Mouse (Mus musculus) telencephalon, adult 2 months (tissue): Measurements from ENCODE around the gene Vwa5b1.

Experiments
- DNase-seq: peaks from one replicate; pipeline ENCODE4 v3.0.0-alpha.2; 2011; ENCODE audit warnings: low read depth, low spot score

Vwa5b1 gene

GRCm38 (mm10) chr4:138576661-138577060, 59.0 kb downstream of the Vwa5b1 start:
- DNase-seq: no peak

GRCm38 (mm10) chr4:138574800-138575606, 60.7 kb downstream of the Vwa5b1 start:
- DNase-seq: no peak

DNA sequence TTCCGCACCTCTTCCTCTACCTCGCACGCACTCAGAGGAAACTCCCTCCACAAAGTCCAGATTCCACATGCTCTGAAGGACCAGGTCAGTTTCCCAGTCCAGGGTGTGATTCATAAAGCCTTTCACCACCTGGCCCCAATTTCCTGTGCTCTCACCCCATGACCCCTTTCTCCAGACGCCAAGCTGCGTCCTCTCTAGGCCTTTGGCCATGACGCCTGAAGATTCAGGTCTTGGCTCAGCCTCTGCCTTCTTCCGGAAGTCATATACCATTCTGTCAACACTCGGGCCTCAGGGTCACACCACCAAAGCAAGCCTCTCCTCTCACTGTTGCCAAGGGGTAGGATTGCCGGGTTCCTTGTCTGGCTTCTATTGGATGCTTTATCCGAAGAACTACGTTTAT, 65.8 kb downstream of the Vwa5b1 start:
- no peak for DNase-seq

GRCm38 (mm10) chr4:138568275-138568674, 67.4 kb downstream of the Vwa5b1 start:
- DNase-seq: no peak

DNA sequence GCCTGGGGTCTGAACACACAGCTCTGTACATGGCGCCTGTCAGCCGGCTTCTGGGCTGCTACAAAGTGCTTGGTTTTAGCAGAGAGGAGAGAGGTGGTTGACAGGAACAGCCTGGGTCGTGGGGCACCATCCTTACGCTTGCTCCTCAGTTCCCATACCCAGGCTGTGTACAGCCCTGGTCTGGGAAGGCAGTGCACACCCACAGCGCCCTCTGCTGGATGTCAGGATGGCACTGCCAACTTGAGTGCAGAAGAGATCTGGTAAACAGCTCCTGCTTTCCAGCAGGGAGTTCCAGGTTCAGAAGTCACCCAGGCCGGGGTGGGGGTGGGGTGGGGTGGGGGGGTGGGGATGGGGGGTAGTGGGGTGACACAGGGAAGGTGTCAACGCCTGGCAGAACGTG, 73.7 kb downstream of the Vwa5b1 start:
- DNase-seq: no peak

DNA sequence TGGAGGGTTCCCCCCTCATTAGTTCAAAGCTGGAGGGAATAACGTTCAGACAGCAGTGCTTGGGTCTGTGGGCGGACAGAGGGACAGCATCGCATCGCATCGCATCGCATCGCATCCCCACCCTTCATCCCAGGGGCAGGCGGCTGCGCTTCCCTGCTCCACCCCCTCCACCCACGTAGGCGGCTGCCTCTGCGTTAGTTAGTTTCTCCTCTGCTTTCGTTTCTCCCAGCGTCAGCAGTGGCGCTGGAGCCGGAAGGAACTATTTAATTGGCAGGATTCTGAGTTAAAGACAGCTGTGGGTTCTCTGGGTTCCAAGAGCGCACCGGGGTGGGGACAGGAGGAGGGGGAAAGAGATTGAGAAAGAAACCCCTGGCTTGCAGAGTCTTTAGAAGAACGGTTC, 80.2 kb downstream of the Vwa5b1 start:
- no peak for DNase-seq

DNA sequence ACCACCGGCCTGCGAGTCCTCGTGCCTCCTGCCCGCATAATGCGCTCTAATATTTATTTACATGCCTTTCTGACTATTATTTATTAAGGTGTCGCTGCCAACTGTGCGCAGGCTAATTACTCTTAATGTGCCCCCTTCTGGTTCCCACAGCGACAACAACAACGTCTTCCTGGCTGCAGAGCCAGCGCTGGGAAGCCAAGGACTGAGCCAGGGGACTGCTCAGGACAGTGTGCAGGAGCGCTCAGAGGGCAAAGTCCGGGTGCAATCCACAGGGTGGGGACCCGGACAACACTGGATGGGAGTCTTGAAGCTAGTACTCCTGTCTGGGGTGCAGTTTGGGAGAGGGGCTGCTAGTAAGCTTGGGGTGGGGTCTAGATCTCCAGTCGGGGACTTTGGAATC, 80.8 kb downstream of the Vwa5b1 start:
- no peak for DNase-seq

GRCm38 (mm10) chr4:138554302-138554701, 81.4 kb downstream of the Vwa5b1 start:
- no peak for DNase-seq

DNA sequence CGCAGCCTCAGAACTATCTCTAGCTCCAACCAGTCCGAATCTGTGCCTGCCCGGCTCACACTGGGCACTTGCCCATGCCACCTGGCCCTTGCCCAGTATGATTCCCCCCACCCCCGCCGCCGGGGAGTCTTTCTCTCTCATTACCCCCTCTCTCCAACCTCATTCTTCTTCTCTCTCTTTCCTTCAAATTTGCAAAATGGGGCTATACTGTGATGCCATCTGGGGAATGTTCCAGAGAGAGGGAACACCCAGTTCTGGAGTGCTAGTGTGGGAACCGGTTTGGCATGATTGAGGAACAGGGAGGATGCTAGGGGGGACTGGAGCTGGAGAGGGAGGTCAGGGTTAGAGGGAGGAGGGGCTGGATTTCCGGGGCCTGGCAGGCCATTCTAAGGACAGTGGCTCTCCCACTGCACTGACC, 82.2 kb downstream of the Vwa5b1 start:
- no peak for DNase-seq

DNA sequence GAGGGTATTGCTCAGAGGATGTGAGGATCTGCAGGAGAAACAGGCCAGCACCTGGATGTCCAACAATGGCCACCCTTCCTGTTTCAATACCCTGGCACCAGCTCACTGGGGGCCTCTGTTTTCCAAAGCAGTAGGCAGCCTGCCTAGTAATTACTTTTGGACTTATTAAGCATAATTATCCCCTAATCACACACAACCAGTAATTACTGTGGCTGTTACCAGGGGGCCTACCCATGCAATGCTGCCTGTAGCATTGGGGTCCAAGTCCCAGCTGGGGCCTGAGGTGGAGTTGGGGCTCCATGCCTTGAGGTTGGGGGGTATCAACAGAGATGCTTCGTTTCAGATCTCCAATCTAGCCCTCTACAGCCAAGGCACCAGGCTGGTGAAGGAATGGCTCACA, 82.6 kb downstream of the Vwa5b1 start:
- no peak for DNase-seq

- DNase-seq: no peak
Observed at GRCm38 (mm10) chr4:138551601-138552000, 84.1 kb downstream of the Vwa5b1 start.

GRCm38 (mm10) chr4:138550557-138550956, 85.1 kb downstream of the Vwa5b1 start:
- no peak for DNase-seq

DNA sequence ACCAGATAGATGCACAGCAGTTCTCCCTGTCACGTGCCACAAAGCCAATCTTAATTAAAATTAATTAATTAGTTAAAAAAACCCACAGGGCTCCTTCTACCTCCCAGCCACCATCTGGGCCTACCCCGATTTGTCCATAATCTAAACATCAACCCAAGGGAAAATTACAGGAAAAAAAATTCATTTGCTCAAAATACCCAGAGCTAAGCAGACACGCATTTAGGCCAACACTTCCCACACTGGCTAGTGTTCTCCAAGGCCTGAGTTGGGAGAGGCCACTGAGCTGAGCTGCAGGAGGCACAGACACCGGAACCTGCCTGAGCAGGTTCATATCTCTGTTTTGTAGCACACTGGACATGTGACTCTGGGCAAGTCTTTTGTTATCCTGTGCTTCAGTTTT, 86.7 kb downstream of the Vwa5b1 start:
- DNase-seq: no peak

- DNase-seq: peak; percentile 76
Observed at GRCm38 (mm10) chr4:138548124-138548561, 87.5 kb downstream of the Vwa5b1 start.

DNA sequence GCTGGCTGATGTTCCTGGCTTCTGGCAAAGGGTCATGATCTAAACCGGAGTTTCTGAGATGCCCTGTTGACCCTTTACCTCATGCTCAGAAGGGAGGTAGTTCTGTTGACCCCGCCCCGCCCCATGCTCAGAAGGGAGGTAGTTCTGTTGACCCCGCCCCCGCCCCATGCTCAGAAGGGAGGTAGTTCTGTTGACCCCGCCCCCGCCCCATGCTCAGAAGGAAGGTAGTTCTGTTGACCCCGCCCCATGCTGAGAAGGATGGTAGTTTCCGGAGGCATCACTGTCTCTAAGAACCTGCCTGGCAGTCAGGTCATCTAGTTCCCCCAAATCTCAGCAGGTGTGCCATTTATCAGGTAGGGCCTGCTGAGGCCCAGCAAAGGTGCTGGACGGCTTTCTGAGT, 88.1 kb downstream of the Vwa5b1 start:
- no peak for DNase-seq

GRCm38 (mm10) chr4:138547041-138547440, 88.6 kb downstream of the Vwa5b1 start:
- no peak for DNase-seq

- no peak for DNase-seq
Observed at GRCm38 (mm10) chr4:138546241-138546640, 89.4 kb downstream of the Vwa5b1 start.

DNA sequence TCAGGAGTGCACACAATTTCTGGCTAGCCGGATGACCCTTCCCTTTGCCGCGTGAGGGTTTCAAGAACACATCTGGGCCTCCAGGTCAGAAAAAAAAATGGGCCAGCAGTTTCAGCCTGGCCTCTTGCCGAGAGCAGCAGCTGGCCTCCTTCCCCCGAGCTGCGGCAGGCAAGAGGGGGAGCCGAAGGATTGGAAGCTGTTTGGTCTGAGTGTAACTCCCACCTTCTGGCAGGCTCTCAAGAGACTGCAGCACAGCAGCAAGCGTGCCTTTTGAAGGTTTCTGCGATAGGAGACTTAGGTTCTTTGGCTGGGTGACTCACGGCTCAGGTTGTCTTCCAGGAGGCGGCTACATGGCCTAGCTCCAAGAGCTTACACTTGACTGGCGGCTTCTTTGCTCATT, 92.5 kb downstream of the Vwa5b1 start:
- DNase-seq: peak; percentile 85

DNA sequence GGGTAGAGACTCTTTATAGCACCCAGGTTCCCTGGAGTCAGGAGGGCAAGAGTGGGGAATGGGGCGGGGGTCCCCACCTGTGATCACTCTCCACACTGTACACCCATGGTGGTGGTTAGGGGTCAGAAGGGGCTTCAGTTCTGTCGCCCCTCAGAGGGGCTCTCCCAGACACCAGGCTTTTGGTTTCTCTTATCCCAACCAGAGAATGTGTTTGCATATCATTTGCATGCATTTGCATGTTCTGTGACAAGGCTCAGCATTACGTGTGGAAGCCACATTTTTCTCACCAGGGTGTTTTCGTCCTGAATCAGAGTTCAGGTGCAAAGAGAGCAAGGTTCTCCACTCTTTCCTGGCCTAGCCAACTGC, 97.6 kb downstream of the Vwa5b1 start:
- DNase-seq: no peak

- DNase-seq: peak; percentile 85
Observed at GRCm38 (mm10) chr4:138537210-138538083, 98.2 kb downstream of the Vwa5b1 start.

DNA sequence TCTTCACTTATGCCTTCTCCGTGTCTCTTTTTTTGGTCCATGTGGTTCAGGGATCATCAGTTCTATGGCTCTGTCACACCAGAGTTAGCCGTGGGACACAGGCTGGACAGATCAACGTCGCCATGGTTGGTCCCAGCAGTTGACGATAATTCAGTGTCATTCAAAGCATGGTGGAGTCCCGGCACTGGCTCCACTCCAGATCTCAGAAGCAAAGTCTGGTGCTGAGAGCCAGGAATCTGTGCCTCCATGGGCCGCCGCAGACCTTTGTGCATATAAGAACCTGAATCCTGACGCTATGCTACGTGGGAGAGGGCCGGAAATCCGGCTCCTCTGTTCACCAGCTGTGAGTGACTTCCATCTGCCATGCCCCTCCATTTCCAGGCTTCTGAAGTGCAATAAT, 100.1 kb downstream of the Vwa5b1 start:
- DNase-seq: no peak

DNA sequence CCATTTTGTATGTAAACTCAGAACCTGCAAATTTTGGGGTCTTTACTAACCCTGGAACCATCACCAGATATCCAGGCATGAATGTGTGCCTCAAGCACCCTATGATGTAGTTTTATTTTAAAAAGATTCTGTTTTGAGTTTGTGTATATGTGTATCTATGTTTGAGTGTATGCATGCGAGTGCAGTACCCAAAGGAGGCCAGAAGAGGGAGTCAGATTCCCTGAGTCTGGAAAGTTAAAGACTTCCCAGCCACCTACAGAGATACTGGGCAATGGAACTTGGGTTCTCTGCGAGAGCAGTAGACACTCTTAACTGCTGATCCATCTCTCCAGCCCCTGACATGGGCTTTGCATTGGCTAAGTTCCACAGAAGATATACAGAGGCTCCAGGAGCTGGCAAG, 101.8 kb downstream of the Vwa5b1 start:
- DNase-seq: no peak

GRCm38 (mm10) chr4:138531761-138532160, 103.9 kb downstream of the Vwa5b1 start:
- no peak for DNase-seq
